Mouse (Mus musculus): ENCODE measurements around the gene Il16.
"Not testable (repeated sequence)": the region's sequence is repeated elsewhere in the genome, so short reads cannot be mapped to it uniquely, and the experiment has no call there.

Gene Il16

GRCm38 (mm10) chr7:83735108-83735781 is 10.3 kb downstream of the Il16 start:
- no peak for DNase-seq (ENCODE audit: extremely low spot score)

- no peak for DNase-seq (ENCODE audit: extremely low spot score)
Observed at GRCm38 (mm10) chr7:83734671-83735082, 10.8 kb downstream of the Il16 start.

DNA sequence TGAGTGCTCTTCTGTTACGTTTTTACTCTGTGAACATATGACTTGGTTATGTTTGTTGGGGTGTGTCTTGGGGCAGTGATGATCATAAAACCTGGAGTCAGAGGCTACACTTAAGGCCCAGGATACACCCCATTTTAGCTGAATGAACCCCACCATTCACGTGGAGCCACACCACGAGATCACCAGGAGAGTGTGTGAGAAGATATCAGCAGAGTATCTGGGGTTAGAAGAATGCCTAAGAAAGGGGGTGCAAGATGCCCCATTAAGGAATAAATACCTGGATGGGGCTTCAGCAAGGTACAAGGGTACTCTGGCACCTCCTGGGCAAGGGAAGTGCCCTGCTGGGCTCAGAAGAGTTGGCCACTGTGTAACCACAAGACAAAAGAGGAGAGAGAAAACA is 11.3 kb downstream of the Il16 start:
- no peak for DNase-seq (ENCODE audit: extremely low spot score)

- no peak for DNase-seq (ENCODE audit: extremely low spot score)
Observed at GRCm38 (mm10) chr7:83732781-83733180, 12.7 kb downstream of the Il16 start.

GRCm38 (mm10) chr7:83731961-83732666 is 13.4 kb downstream of the Il16 start:
- DNase-seq (ENCODE audit: extremely low spot score), result no peak

GRCm38 (mm10) chr7:83731297-83731696 is 14.2 kb downstream of the Il16 start:
- DNase-seq (ENCODE audit: extremely low spot score), result no peak

GRCm38 (mm10) chr7:83726936-83727632 is 18.4 kb downstream of the Il16 start:
- DNase-seq (ENCODE audit: extremely low spot score), result no peak

DNA sequence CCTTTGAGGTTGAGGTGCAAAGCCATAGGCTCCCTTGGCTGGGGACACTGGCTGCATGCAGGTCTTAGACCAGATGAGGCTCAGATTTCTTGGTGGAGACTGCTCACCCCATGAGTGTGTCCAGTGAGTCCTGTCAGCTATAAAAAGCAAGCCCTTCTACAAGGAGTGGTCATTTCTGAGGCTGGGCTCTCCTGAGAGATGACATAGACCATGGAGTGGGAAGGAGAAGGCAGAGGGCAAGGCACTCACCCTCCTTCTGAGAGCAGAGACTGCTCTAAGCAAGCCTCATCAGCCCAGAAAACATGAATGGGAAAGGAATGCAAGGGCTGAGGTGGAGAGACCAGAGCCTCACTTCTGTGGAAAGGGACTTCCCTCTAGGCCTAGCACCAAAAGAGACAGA is 19.7 kb downstream of the Il16 start:
- no peak for DNase-seq (ENCODE audit: extremely low spot score)

DNA sequence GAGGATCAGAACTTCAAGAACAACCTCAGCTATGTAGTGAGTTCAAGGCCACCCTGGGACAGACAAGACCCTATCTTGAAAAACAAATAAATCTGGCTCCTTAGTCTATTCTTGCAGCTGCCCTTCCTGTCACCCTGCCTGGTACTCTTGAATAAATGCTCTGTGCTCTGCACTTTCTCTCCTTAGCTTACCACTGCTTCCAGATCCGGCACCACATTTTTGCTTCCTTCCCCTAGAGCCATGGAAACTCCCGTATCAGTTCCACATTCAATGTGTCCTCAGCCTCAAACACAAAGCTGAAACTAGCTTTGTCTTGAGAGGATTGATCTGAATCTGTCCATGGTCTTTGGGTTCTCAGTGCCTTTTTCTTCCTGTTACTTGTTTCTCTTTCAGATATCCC is 21.0 kb downstream of the Il16 start:
- DNase-seq (ENCODE audit: extremely low spot score), result no peak

DNA sequence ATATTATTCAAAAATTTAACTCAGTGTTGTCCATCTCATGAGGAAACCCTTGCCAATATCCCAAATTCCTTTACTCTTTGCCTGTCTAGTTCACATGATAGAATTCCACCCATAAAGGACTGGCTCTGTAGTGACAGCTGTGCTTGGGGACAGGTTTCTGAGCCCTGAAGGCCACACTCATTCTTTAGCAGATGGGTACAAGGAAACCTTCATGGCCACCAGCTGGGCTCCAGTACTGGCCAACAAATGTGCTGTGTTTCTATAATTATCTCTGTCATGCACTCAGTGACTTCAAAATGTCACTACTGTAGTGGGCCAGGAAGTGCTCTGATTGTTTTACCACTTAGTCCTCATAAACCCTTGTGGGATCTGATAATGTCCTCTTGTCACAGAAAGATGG is 21.6 kb downstream of the Il16 start:
- no peak for DNase-seq (ENCODE audit: extremely low spot score)

- DNase-seq (ENCODE audit: extremely low spot score), result no peak
Observed at GRCm38 (mm10) chr7:83723221-83723620, 22.3 kb downstream of the Il16 start.

DNA sequence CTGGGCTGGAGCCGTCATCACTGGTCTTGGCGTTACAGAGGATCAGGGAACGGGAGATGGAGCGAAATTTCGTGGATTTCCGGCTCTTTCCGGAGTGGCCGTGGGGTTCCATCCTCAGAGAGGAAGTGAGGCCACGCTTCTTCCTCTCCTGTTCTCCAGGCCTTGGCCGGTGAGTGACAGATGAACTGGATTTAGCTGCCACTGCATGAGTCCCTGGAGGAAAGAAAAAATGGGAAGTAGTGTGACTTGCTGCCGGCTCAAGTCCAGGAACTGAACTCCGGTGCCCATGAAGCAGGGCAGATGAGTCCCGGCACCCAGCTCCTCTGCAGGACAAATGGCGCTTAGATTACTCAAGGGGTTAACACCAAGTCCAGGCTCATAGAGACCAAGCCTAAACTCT is 23.0 kb downstream of the Il16 start:
- no peak for DNase-seq (ENCODE audit: extremely low spot score)

DNA sequence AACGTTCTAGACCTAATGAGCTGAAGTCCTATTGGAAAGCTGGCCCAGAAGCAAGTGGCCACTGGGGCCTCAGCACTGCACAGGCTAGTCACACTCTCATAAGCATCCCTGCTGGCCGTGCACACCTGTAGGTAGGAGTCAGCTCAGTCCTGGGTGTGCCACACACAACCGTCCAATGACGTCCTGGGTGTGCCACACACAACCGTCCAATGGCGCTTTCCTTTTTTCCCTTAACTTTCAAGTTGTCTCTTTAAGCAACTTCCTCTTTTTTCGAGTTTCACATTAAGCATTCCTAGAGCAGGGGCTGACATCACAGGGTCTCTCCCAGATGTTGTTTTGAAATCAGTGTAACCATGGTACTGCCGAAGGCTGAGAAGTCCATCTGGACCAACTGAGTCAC is 25.3 kb downstream of the Il16 start:
- DNase-seq (ENCODE audit: extremely low spot score), result no peak

DNA sequence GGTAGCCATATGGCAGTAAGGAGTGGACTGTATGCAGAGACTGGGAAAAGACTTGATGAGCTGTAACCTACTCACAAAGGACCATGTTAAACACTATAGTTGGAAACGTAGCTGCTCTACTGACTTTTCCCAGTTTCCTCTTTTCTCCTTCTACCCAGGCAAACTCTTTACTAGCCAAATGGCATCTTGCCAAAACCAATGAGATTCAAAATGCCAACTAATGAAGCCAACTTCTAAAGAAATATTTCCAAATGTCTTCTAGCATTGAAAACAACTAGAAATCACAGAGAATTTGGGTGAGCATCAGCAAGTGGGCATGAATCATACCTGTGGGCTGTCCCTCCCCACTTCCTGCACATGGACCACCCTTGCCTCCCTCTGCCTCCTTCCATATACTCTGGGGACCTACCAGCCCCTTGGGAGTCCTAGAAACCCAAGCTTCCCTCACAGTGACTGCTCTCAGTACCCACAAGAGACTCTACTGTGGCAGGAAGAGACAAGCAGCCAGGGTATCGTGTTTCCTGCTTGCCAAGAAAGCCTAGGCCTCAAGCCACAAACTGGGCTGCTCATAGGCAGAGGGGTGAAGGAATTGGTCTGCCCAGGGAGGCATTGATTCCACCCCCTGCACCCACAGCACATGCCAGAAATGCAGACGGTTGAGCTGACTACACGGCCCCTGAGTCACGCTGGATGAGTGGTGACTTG is 28.4 kb downstream of the Il16 start:
- DNase-seq (ENCODE audit: extremely low spot score), result no peak

DNA sequence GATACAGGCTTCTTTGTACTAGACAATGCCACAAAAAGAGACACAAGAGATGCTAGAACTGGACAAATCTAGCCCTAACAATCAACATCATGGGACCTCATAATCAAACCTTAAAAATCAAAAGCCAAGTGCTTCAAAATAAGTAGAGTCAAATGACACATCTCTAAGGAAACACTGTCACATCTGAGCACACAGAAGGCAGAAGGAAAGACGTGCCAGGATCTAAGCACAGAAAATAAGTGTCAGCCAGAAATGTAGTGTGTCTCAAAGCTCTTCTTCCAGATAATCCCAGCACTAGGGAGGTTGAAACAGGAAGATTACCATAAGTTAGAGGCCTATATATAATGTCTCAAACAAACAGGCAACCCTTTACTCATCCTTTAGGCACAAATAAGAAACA is 31.9 kb downstream of the Il16 start:
- no peak for DNase-seq (ENCODE audit: extremely low spot score)

DNA sequence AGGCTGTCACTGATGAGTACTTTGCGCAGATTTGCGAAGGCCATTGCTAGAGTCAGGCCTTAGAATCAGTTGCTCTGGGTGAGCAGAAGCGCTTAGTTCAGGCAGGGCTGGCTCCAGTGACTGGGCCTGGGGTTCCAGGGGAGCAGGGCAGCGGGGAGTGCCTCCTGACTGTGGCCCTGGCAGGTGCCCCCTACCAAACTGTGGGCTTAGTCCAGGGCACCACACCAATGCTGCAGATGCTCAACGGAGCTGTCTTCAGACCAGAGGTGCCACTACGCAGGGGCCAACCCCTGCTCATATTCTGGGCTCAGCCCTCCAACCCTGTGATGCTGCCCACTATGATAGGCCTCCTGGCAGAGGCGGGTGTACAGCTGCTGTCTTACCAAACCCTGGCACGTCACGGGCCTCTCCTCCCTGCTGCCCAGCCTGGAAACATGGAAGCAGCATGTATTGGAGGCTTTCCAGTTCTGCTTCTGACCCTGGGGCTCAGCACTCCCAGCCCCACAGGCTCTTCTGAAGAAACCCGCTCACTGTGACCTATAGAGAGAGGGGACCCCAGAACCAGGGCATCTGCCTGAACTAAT is 33.8 kb downstream of the Il16 start:
- not testable (repeated sequence) for DNase-seq (ENCODE audit: extremely low spot score)

GRCm38 (mm10) chr7:83703046-83703775 is 42.3 kb downstream of the Il16 start:
- peak; percentile 19 for DNase-seq (ENCODE audit: extremely low spot score)

DNA sequence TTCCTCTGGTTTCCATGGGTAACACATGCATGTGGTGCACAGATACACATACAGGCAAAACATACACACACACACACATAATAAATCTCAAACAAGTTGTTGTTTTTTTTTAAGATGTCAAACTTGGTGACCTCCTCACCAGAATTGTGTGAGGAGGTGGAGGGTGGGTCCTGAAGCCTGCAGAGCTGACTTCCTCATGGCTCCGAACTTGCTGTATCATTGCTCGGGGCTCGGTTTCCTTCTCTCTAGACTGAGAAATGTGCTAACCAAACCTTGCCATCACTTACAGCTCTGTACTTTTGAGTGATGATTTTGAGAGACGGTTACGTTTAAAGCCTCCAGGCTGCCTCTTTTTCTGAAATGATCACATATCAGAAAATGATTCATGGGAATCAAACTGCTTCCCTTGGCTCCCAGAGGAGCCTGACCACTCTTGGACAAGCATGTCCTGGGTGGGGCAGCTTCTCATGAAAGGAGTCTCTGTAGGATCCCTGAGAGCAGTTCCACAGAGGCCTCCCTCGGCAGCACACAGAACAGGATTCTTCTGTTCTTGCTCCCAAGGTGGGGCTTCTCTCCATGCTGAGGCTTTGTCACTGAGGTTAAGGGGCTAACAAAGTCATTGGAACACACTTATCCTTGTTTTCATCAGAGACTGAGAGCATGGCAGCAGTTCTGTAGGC is 46.3 kb downstream of the Il16 start:
- no peak for DNase-seq (ENCODE audit: extremely low spot score)

GRCm38 (mm10) chr7:83695449-83696212 is 49.9 kb downstream of the Il16 start:
- peak; percentile 37 for DNase-seq (ENCODE audit: extremely low spot score)

Measured in embryo, embryonic 9.5 days (tissue).